Mouse (Mus musculus): ENCODE data around the gene Mcm2.

DNA sequence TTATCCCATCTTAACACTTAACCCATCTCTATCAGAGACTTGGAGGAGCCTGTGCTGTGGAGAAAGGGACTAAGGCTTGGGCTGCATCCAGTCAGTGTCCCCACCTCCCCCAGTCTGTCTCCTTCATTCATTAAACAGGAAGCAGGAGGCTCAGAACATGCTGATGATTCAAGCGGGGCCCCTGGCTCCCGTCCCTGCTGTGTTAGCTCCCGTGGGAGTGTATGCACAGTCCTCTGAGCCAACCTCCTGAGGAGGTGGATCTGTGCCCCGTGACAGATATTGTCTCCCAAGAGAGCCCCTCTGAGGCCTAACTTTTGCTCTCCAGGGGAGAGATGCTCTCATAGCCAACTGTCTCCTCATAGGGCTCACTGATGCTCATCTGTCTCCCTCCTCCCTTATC is 36.2 kb upstream of the Mcm2 start:
- TF ChIP-seq CTCF (IDR thresholded peaks at IDR 0.05; ENCODE audit: control insufficient read depth, insufficient read depth, low read length) = no peak
- TF ChIP-seq POLR2A (IDR thresholded peaks at IDR 0.05; ENCODE audit: borderline replicate concordance, control insufficient read depth, low read depth, low read length) = no peak
